Mouse (Mus musculus): ENCODE data around the gene Gpr15. TPM values are rescaled to one million over a fixed set of nuclear protein-coding genes. Genes with fewer than 3 reads are reported as not detected.
A peak's percentile ranks its signal among the peaks of the same experiment; 100 is the strongest.

The Gpr15 gene
- total RNA-seq, 2 experiments from 2014 or later, result not detected

- ATAC-seq (replicated peaks; ENCODE audit: low FRiP score, poor library complexity, severe bottlenecking), result no peak
Observed at GRCm38 (mm10) chr16:58676156-58676555, 42.7 kb downstream of the Gpr15 start.

DNA sequence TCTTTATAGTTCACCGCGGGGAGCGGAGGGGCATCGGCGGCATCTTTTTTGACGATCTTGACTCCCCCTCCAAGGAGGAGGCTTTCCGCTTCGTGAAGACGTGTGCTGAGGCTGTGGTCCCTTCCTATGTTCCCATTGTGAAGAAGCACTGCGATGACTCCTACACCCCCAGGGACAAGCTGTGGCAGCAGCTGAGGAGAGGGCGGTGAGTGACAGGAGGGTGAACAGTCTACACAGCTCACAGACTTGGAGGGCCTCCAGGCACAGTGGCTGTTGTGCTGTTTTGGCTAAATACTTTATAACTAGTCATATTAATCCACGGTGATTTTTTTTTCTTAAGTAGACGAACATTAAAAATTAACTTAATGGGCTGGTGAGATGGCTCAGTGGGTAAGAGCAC lies 43.6 kb downstream of the Gpr15 start:
- ATAC-seq (replicated peaks; ENCODE audit: low FRiP score, poor library complexity, severe bottlenecking), result no peak

DNA sequence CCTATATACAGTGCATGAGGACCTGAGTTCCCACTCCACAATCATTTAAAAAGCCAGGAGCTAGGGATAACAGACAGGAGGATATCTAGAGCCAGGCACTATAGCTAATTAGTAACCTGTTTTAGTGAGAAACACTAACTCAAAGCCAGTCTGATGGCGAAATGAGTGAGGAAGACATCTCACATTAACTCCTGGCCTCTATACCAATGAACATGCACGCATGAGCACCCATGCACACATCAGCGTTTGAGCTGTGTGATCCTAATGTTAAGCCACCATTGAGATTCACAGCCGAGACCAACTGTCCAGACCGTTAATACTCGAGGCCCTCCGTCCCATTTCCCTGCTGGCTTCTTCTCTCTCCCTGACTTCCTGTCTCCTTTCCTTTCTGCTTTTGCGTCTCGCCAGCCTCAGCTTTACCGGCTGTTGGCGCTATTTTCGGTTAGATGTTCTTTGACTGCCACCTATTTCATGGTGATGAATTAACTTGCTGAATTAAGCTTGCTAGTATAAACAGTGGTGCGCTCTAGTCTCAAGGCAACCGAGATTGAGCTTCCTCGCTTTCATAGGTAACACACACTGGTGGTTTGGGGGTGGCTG lies 45.0 kb downstream of the Gpr15 start:
- ATAC-seq (replicated peaks; ENCODE audit: low FRiP score, poor library complexity, severe bottlenecking), result no peak

DNA sequence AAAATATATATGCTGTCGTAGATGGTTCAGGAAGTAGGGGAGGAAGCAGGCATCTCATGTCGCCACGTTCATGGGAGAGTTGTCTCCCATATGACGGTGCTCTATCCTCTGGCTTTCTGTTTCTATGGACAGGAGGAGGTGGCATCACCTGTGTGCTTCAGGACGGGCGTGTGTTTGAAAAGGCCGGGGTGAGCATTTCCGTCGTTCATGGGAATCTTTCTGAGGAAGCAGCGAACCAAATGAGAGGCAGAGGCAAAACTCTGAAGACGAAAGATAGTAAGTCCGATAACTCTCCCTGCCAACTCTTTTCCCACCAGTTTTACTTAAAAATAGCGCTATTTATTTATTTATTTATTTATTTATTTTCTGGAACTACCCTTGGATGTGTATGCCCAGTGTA lies 46.5 kb downstream of the Gpr15 start:
- no peak for ATAC-seq (replicated peaks; ENCODE audit: low FRiP score, poor library complexity, severe bottlenecking)

GRCm38 (mm10) chr16:58671212-58671985 lies 47.5 kb downstream of the Gpr15 start:
- 0 out of 2 replicates have a peak, but pooled peaks have one; percentile 23 for ATAC-seq (replicated peaks; ENCODE audit: low FRiP score, poor library complexity, severe bottlenecking)

DNA sequence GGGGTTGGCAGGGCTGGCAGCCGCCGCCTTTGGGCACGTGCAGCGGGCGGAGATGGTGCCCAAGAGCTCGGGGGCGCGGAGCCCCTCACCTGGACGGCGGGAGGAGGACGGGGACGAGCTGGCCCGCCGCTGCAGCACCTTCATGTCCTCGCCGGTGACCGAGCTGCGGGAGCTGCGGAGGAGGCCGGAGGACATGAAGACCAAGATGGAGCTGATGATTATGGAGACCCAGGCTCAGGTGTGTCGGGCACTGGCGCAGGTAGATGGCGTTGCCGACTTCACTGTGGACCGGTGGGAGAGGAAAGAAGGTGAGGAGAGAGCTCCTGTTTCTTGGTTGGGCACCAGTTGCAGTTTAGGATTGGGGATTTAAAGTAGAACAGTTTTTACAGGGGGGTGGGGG lies 48.2 kb downstream of the Gpr15 start:
- no peak for ATAC-seq (replicated peaks; ENCODE audit: low FRiP score, poor library complexity, severe bottlenecking)

DNA sequence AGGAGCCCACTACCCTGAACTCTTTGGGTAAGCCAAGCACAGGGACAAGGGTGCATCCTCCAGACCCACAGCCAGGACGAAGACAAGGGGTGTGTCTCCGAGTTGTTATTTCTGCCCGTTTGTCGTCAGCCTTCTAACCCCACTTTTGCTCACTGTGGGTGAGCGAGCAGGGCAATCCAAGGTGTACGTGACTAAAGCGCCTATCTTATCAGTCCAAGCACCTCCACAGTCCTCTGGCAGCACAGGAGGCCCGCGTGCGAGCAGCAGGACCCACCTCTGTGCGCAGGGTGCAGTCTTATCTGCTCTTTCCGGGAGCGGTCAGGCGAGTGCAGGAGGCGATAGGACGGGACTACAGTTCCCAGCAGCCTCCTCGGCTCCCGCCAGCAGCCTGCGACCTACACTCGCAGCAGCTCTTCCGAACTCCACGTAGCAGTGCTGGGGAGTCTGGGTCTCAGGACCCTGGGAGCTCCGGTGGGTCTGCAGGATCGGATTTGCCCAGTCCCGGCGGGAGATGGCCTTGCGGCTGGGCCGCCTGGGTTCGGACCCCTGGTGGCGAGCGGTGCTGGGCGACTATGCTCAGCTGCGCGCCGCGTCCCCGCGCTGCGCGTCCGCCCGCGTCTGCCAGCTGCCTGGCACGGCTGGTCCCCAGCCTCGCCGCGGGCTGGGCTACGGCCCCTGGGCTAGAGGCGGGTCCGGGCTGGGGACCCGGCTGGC lies 48.8 kb downstream of the Gpr15 start, which contains the start of gene Cpox:
Gene Cpox, plus strand, starts transcription at position 376 of the 714 bp plus-strand sequence.
- peak; percentile 87 for ATAC-seq (replicated peaks; ENCODE audit: low FRiP score, poor library complexity, severe bottlenecking)

DNA sequence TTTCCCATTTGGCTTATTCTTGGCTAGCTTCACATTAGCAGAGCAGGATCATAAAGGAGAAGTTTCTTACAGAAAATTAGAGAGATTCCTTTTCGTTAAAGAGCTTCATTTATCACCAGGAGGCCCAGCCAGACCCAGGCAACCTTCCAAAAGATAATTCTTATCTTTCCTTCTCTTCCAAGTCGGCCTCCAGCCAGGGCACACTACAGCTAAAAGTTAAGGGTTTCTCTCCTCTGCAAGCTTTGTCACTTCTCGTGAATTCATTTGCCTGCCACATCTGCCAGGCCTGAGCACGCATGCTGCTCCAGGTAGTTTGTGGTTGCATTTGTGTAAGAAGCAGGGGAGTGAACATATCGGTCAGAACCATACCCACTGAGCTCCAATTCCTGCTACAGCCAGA lies 49.6 kb downstream of the Gpr15 start:
- ATAC-seq (replicated peaks; ENCODE audit: low FRiP score, poor library complexity, severe bottlenecking), result peak; percentile 45

DNA sequence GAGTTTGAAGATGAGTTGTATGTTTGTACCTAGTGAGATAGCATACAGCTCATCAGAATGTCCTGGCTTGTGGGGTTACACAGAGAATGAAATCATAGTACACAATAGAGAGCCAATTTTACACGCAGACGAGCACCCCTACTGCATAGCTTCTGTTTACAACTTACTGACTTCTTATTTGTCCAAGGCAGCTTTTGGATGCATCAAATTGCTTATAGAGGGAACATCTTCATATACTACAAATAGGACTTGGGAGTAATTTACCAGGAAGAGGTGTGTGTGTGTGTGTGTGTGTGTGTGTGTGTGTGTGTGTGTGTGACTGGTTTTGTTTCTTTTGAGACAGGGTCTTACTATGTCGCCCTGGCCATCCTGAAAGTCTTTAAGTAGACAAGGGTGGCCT lies 50.3 kb downstream of the Gpr15 start:
- no peak for ATAC-seq (replicated peaks; ENCODE audit: low FRiP score, poor library complexity, severe bottlenecking)

Other genes starting within 250 kb of the Gpr15 start
- gene St3gal6, start 194.8 kb downstream of the Gpr15 start, total RNA-seq (2015; ENCODE audit: low replicate concordance), result 95.3 and 151 TPM in 2 replicates
- gene St3gal6, start 194.8 kb downstream of the Gpr15 start, total RNA-seq (2017; ENCODE audit: low replicate concordance), result 155 and 194 TPM in 2 replicates
- not detected in 2 replicates for gene Gm813, start 102.1 kb downstream of the Gpr15 start, total RNA-seq (2015; ENCODE audit: low replicate concordance)
- not detected in 2 replicates for gene Gm813, start 102.1 kb downstream of the Gpr15 start, total RNA-seq (2017; ENCODE audit: low replicate concordance)
- not detected in 2 replicates for gene E330017A01Rik, start 80.3 kb downstream of the Gpr15 start, total RNA-seq (2015; ENCODE audit: low replicate concordance)
- not detected in 2 replicates for gene E330017A01Rik, start 80.3 kb downstream of the Gpr15 start, total RNA-seq (2017; ENCODE audit: low replicate concordance)
- 410 and 442 TPM in 2 replicates for gene Cpox, start 48.8 kb downstream of the Gpr15 start, total RNA-seq (2015; ENCODE audit: low replicate concordance)
- 412 and 476 TPM in 2 replicates for gene Cpox, start 48.8 kb downstream of the Gpr15 start, total RNA-seq (2017; ENCODE audit: low replicate concordance)
- 8.6 and 11.9 TPM in 2 replicates for gene Cldnd1, start 8.8 kb upstream of the Gpr15 start, total RNA-seq (2015; ENCODE audit: low replicate concordance)
- gene Cldnd1, start 8.8 kb upstream of the Gpr15 start, total RNA-seq (2017; ENCODE audit: low replicate concordance), result 6.2 and 10.3 TPM in 2 replicates
- gene Olfr172, start 44.1 kb upstream of the Gpr15 start, total RNA-seq (2015; ENCODE audit: low replicate concordance), result not detected in 2 replicates
- gene Olfr172, start 44.1 kb upstream of the Gpr15 start, total RNA-seq (2017; ENCODE audit: low replicate concordance), result not detected in 2 replicates
- gene Olfr173, start 81.2 kb upstream of the Gpr15 start, total RNA-seq (2015; ENCODE audit: low replicate concordance), result not detected in 2 replicates
- gene Olfr173, start 81.2 kb upstream of the Gpr15 start, total RNA-seq (2017; ENCODE audit: low replicate concordance), result not detected in 2 replicates
- gene Olfr175-ps1, start 107.7 kb upstream of the Gpr15 start, total RNA-seq (2015; ENCODE audit: low replicate concordance), result not detected in 2 replicates
- gene Olfr175-ps1, start 107.7 kb upstream of the Gpr15 start, total RNA-seq (2017; ENCODE audit: low replicate concordance), result not detected in 2 replicates
- not detected in 2 replicates for gene Olfr177, start 155.7 kb upstream of the Gpr15 start, total RNA-seq (2015; ENCODE audit: low replicate concordance)
- gene Olfr177, start 155.7 kb upstream of the Gpr15 start, total RNA-seq (2017; ENCODE audit: low replicate concordance), result not detected in 2 replicates
- not detected in 2 replicates for gene Olfr178, start 173.0 kb upstream of the Gpr15 start, total RNA-seq (2015; ENCODE audit: low replicate concordance)
- not detected in 2 replicates for gene Olfr178, start 173.0 kb upstream of the Gpr15 start, total RNA-seq (2017; ENCODE audit: low replicate concordance)
- gene Olfr181, start 209.7 kb upstream of the Gpr15 start, total RNA-seq (2015; ENCODE audit: low replicate concordance), result not detected in 2 replicates
- not detected in 2 replicates for gene Olfr181, start 209.7 kb upstream of the Gpr15 start, total RNA-seq (2017; ENCODE audit: low replicate concordance)
- gene Olfr180, start 210.3 kb upstream of the Gpr15 start, total RNA-seq (2015; ENCODE audit: low replicate concordance), result not detected in 2 replicates
- not detected in 2 replicates for gene Olfr180, start 210.3 kb upstream of the Gpr15 start, total RNA-seq (2017; ENCODE audit: low replicate concordance)

Measured in erythroblast, adult 5-6 weeks (primary cell).